Mouse (Mus musculus) CD4-positive helper T cell, adult 2 months (primary cell): ENCODE results near the gene Ylpm1.

Source experiments
- DNase-seq: peaks from one replicate; pipeline ENCODE4 v3.0.0-alpha.2; 2012; ENCODE audit warnings: low read depth, missing footprints, low spot score

Gene Ylpm1

DNA sequence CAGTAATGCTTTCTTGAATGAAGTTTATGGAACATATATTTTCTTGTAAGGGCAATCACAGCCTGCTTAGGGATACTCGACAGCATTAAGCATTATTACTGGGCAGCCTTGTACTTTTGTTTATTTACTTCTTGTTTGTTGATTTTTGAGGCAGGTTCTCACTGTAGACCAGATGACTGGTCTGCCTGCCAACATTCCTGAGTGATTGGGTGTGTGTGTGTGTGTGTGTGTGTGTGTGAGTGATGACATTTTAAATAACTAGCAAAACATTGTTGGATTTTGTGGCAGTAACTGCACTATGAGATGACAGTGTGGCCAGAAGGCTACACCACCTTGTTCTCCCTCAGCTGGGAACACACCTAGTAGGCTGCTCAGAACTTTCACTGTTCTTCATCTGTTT, 13.7 kb downstream of the Ylpm1 start:
- DNase-seq: no peak

DNA sequence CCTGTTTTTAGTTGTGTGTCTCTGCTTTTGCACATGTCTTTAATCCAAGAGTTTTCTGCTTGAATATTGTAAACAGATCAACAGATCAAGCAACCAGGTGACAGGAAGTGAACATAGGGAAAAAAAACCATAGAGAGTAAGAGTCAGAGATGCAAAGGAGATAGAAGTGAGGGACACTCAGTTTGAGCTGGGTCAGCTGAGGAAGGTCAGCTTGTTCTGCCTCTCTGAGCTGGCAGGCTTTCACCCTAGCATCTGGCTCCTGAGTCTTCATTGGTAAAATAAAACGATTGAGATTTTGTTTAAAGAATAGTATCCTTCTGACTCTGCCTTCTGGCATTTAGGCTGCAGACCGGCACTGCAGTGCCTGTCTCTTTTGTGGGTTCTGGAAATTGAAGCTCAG, 14.4 kb downstream of the Ylpm1 start:
- no peak for DNase-seq

DNA sequence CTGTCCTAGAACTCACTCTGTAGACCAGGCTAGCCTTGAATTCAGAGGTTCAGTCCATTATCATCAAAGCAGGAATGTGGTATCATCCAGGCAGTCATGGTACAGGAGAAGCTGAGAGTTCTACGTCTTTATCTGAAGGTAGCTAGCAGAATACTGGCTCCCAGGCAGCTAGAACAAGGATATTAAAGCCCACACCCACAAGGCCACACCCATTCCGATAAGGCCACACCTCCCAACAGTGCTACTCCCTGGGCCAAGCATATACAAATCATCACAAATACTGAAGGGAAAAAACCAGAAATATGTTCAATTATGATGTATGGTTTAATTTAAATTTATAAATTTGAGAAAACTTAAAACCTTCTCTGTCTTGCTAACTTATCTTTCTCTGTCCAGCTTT, 16.1 kb downstream of the Ylpm1 start:
- no peak for DNase-seq

DNA sequence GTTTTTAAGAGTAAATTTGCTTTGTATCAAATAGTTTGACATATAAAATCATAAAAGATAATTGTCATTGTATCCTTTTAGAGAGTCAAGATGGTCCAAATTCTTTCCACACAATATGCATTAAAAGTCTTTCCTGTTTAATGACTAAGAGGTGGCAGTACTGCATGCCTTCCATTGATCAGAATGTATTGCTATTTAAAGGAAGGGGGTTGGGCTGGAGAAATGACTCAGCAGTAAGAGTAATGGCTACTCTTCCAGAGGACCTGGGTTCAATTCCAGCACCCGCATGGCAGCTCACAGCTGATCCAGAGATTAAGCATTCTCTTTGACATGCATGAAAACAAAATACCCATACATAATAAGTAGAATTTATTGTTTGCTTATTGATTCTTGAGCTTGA, 25.9 kb downstream of the Ylpm1 start:
- no peak for DNase-seq

DNA sequence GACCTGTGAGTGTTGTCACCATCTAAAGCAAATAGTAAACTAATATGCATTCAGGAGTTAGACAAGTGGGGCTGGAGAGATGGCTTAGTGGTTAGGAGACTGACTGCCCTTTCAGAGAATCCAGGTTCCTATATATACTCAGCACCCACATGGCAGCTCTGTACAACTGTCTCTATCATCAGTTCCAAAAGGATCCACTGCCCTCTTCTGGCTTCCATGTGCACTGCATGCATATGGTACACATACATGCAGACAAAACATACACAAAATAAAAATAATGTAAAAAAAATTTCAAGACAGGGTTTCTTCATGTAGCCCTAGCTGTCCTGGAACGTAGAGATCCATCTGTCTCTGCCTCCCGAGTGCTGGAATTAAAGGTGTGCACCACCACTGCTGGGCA, 36.6 kb downstream of the Ylpm1 start:
- peak; percentile 40 for DNase-seq

DNA sequence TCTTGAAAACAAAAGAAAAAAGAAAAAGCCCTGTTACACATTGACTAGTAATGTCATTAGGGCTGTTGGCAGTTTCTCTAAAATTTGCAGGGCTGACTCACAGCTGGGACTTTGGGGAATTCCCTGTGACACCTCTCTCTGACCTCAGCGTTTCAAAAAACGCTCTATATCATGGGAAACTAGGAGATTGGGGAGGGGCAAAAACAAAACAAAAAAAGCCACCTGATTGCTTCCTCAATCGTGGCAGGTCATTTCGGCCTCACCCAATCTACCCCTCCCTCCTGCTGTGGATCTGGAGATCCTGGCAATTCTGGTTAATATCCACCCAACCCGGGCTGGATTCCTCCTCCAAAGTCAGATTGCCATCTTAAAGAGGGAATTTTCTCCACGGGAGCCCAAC, 55.1 kb downstream of the Ylpm1 start:
- DNase-seq: peak; percentile 47

DNA sequence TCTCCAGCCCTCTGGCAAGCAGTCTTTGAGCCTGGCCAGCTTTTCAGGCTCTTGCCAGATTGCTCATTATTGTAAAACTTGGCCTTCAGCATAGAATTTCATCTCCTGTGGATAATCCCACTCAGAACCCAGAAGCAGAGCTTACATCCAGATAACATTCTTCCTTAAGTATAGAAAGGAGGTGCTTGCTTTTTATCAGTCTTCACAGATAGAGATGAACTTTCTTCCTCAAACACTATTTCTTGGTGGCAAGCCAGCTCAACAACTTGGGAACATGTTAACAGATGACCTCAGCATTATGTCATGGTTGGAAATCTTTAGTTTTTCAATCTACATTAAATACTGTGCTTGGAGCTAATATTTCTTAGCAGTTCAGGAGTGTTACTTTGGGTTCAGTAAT, 74.9 kb downstream of the Ylpm1 start:
- no peak for DNase-seq

DNA sequence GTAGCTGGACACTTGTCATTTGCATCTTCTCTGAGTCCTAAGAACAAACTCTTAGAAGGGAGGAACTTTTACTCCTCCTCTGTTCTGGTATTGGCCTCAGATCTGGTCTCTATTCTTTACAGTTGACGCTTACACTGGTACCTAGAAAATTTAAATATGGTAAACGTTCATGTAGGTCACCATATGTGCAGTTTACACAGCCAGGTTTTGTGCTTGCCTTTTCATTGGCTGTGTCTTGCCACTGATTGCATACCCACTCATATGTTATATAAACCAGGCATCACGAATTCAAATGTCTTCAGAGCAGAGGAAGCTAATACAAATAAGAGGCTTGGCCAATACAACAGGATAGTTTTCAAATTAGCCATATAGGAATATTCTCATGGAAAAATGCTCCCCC, 81.0 kb downstream of the Ylpm1 start:
- DNase-seq: no peak

DNA sequence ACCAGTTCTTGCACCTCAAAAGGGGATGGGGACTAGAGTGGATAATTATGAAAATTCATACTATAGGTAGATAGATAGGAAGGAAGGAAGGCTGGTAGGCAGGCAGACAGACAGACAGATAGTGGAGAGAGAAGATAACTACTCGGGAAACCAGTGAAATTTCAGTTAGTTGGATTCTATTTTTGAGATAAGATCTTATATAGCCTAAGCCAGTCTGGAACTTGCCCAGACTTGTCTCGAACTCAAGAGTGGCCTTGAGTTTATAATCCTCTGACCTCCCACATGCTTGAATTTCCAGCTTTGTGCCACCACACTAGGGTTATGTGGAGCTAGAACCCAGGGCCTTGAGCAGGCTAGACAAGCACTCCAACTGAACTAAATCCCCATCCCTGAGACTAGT, 88.1 kb downstream of the Ylpm1 start:
- no peak for DNase-seq

DNA sequence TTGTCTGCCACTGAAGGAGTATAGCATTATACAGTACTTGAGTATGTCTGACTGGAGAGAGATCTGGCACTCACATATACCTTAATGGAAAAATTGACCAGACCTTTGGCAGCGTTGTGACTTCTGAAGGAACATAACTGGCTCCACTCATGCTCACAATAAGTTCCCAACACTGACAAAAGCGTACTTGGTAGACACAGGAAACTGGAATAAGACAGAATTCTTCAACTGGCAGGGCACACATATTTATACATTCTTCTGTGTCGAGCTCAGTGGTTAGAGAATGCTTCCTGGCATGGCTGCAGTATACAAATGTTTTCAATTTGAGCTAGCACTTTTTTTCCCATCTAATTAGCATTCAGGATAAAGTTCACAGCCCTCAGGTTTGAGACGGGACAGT, 88.8 kb downstream of the Ylpm1 start:
- no peak for DNase-seq

DNA sequence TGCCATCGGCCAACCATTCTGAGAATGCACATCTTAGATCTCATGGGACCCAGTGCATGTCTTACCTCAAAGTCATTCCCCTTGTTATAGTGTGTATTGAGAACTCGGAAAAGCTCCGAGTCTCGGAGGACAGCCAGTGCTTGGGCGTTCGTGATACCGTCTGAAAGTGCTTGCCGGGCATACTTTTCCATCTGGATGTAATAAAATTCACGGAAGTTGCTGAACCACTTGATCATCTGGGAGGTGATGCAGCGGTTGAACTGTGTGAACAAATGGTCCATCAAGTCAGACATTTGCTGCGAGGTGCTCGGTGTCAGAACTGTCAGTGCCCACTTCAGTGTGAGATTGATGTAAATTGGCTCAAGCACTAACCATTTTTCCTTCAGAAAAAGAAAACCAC, 91.7 kb downstream of the Ylpm1 start:
- DNase-seq: no peak

DNA sequence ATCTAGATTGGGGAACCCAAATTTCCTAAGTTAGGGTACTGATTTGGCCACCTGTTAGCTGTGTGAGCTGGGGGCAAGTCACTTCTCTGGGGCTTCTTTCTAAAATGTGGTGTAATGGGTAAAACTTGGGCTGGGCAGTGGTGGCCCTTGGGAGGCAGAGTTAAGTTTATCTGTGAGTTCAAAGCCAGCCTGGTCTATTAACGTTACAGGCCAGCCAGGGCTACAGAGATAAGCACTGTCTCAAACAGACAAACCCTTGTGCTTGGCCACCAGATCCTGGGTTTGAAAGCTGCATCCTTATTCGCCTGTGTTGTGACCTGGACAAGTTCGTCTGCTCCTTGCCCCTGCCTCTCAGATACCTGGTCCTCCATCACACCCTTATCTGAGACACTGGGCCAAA, 95.1 kb downstream of the Ylpm1 start:
- DNase-seq: no peak

DNA sequence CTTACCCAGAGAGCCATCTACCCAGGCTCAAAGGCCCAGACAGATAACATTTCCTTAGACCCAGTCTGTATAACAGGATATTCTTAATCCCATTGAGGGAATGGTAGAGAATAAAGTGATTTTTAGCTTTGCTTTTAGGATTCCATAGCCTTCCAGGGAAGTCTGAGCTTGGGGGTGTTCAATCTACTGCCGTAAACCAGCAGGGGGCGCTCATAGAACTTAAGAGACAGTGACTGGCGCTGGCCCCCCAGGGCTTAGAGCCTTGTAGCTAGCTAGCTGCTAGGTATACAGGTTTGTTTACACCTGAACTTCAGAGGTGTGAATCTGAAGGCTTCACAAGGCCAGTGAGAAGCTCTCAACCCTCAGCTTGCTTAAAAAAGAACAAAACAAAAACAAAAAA, 96.1 kb downstream of the Ylpm1 start:
- DNase-seq: peak; percentile 70

DNA sequence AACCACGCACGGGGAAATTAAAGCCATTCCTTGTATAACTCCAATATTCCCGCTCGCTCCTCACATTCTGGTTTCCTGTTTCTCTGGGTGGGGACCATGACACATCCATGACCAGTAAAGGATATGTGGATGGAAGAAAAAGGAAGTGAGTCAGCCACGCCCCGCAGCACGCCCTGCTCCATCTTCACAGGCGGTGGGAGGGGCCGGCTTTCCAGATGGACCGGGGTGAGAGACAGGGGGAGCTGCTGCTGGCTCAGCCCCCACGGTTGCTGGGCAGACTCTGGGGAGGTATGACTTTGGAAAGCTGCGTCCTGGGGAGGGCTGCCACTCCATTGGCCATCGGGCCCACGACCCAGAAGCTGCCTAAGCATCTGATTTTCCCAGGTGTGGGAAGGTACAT, 97.9 kb downstream of the Ylpm1 start:
- no peak for DNase-seq

DNA sequence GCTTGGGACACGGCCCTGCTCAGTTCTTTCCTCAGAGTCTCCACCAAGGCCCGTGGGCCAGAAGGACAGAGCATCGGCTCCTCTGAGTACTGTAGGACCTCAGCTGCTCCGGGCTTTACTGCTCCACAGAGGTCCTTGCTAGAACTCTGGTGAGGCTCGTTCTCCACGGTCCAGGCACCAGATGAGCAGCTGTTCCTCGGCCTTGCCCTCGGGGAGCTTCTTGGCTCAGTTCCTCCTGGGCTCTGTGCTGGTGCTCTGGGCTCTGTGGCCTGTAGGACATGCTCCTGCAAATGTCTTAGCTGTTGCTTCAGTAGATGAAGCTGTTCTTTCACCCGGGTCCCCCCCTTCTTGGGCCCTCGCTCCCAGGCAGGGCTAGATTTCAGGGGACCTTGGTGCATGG, 98.6 kb downstream of the Ylpm1 start:
- DNase-seq: no peak

DNA sequence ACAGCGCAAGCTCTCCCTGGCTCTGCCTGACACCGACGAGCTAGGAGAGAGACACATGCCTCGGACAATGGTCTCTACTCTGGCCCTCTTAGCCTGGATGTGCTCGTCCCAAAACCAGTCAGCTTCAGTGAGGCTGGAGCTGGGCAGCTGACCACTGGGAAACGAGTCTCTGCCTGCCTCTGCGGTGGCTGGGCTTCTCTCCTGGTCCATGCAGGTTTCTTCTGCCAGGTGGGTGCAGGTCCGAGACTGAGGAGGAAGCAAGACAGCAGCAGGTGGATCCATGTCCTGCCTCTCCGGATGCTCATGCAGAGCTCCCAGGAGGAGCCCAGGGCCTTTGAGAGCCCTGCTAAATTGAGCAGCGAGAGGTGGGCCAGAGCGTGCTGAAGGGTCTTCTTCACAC, 99.0 kb downstream of the Ylpm1 start:
- no peak for DNase-seq

DNA sequence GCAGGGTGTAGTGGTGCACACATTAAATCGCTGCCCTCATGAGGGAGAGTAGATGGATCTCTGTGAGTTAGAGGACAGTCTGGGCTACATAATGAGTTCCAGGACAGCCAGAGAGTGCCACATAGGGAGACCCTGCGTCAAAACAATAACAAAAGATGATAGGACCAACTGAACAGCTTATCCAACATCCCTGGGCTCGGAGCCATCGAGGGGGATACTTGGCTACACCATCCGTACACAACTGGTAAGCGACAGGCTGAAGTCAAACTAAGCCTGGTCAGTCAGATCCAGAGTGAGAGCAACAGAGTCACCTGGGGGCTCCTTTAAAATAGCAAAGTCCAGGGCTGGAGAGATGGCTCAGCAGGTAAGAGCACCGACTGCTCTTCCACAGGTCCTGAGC, 99.7 kb downstream of the Ylpm1 start:
- DNase-seq: no peak

DNA sequence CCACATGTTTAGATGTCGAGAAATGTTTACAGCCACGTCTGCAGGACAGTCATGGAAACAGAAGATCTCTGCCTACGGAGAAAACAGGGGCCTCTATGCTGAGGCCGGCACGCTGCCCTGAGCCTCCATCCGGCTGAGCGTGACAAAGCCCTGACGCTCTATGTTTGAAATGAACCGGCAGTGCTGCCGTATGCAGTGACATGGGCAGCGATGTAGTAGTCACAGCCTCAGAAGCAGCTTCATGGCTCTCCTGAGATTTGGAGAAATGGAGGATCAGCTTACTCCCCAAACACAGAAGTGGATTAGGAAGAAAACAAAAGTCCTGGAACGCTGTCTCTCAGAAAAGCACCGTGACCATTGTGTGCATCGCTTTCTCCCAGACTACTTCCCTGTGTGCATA, 104.9 kb downstream of the Ylpm1 start:
- no peak for DNase-seq

DNA sequence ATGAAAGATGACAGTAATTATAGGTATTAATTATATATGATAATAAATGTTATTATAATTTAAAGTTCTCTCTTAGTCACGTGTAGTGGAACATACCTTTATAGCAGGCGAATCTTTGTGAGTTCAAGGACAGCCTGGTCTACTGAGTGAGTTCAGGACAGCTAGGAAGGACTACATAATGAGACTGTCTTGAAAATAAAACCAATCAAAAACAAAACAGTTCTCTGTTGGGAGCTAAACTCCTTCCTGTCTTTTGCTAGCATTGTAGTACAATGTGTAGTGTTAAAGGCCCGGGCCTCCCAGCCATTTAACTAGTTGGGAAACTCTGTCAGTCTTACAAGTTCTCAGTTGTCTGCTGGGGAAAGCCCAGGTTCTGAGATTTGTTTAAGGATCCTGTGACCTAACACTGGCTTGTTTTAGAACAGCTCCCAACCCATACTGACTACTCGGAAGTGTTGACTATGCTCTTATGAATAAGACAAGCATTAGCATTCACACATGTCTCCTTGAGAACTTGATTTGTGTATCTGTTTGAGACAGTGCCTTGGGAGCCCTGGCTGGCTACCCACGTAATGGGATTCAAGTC, 105.5 kb downstream of the Ylpm1 start:
- DNase-seq: no peak

DNA sequence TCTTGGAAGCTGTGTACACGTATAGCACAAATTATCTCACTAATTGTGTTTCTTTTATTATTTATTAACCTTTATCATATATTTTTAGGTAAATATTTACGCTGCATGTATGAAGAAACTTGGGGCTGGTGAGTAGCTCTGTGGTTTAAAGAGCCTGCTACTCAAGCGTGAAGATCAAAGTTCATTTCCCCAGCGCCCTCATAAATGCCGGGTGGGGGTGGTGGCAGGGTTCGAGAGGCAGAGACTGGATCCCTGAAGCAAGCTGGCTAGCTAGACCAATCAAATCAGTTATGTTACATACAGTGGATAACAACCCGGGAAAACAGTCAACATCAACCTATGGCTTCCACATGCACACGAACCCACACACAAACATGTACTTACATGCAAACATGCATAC, 107.0 kb downstream of the Ylpm1 start:
- no peak for DNase-seq

DNA sequence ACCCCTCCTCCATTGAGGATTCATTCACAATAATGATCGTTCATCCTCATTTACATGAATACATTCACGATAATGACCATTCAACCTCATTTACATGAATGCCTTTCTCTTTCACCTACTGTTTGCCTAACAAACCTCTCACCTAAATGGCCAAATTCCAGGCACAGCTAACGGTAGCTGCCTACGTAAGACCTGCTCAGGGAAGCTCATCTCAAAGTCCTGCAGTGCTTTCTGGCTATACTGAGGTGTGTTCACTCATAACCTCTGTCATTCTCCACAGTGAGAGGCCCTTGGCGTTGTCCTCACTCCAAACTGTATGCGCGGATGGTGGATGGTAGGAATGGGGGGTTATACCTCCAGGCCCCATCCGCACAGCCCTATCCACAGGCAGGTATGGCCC, 108.7 kb downstream of the Ylpm1 start:
- DNase-seq: no peak

DNA sequence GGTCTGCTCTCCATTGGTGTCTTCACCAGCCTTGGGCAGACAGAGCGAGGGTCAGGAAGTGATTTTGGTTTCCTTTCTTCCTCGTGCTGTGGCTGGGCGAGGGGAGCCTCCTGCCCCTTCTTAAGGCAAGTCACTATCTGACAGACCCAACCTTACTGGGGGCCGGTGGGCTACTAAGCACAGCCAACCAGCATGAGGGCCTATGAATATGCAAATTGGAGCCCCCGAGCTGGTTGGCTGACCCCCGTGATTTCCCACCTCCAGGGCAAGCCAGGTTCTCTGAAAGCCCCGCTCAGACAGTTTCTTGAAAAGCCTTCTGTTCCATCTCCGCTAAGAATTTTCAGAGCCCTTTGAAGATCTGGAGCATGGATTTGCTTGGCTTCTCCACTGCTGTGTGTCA, 110.2 kb downstream of the Ylpm1 start:
- no peak for DNase-seq

DNA sequence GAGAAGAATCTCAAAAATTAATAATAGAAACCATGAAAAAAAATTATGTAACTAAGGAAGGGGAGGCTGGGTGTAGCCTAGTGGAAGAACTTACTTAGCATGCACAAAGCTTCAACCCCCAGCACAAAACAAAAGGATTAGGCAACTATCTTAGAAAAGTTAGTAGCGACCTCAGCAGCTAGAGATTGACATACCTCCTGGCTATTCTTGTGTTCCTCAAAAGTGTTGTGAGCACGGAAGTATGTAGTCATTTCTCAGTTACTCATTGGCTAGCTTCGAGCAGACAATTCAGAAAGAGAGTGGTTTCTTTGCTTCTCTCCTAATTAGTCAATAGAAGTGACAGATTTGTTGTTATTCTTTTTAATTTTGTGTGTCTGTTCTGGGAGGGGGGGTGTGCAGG, 112.5 kb downstream of the Ylpm1 start:
- DNase-seq: no peak

DNA sequence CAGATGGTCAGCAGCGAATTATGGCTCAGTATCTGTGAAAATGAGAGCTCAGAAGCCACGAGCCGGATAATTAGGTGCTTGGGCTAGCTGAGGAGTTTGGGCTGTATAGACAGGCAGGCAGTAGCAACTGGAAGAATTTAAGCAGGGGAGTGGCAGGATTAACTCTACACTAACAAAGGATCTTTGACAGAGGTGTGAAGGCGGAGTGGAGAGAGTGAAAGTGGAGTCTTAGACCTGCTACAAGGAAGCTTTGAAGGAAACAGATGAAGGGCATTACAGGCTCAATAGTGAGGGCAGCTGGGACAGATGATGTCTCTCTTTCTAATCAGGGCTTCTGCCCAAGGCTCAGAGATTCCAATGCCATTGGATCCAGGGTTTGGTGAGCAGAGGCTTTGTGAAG, 113.3 kb downstream of the Ylpm1 start:
- no peak for DNase-seq
